Mouse (Mus musculus) ovary, postnatal 14 days (tissue): Measurements from ENCODE around the gene Ptpdc1.

Experiments
- DNase-seq: peaks from one replicate; pipeline ENCODE4 v3.0.0; 2022; ENCODE audit warnings: low spot score

Ptpdc1 gene

DNA sequence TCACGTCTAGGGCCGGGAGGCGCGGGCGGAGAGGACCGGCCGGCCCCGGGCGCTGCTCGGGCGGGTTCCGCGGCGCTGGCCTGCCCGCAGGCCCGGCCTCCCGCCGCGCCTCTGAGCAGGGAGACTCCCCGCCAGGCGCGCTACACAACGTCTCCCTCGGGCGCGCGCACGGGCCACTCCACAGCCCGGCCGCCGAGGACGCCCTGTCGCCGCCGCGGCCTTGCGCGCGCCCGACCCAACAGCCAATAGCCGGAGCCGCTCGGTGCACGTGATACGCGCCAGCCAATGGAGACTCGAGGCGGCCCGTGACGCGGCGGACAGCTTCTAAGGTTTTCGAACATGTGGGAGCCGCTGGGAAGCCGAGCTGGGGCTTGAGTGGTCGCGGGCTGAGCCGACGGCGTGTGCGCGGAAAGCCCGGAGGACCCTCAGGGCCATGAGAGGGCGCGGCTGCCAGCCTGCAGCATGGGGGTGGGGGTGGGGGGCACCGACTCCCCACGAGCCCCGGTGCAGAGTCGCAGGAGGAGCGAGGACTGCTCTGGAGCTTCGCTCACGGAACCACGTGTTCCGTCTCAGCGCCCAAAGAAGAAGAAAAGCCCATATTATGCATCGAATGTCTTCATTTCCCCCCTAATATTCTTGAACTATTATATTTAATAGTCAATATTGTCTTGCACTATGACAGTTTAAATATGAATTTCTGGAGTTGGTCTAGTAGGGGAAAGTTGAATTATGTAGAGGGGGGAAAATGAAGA, at the start of gene Ptpdc1:
Gene Ptpdc1 (minus strand): TSS at position 232 of the 752 bp plus-strand sequence.
- peak; percentile 94 for DNase-seq

DNA sequence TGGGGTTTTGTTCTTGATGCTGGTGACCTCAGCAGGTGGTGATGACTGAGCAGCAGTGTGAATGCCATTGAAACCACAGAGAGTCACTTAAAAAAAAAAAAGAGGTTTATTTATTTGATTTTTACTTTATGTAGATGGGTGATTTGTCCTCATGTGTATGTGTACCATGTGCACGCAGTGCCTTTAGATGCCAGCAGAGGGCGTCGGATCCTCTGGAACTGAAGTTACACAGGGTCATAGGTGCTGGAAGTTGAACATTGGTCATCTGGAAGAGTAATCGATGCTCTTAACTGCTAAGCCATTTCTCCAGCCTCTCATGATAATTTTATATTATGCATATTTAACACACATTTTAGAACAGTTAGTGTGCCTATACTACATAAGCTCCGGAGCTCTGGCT, 49.1 kb upstream of the Ptpdc1 start:
- no peak for DNase-seq

GRCm38 (mm10) chr13:48672312-48672840, 46.9 kb upstream of the Ptpdc1 start:
- no peak for DNase-seq

DNA sequence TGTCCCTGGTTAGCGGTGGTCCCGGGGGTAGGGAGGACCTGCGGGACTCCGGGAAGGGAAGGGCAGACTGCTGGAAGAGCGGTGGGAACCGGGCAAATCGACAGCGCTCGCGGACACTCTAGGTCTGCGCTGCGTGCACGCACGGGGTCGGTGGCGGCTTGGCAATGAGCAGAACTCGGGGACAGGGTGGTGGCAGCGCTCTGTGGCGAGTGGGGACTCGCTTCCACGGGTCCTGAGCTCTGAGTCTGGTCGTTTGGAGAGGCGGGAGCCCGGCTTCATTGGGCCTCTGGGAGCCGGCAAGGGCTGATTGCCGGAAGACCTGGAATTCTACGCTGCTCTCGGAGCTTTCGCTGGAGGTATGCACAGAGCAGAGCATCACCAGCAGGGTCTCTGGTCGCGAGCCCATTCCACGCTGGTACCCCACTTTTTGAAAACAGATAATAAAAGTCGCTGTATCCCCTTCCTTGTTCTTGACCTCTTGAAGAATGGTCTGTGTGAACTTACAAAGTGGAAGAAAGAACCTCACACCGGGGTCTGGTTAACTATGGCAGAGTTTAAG, 43.6 kb upstream of the Ptpdc1 start:
- no peak for DNase-seq

DNA sequence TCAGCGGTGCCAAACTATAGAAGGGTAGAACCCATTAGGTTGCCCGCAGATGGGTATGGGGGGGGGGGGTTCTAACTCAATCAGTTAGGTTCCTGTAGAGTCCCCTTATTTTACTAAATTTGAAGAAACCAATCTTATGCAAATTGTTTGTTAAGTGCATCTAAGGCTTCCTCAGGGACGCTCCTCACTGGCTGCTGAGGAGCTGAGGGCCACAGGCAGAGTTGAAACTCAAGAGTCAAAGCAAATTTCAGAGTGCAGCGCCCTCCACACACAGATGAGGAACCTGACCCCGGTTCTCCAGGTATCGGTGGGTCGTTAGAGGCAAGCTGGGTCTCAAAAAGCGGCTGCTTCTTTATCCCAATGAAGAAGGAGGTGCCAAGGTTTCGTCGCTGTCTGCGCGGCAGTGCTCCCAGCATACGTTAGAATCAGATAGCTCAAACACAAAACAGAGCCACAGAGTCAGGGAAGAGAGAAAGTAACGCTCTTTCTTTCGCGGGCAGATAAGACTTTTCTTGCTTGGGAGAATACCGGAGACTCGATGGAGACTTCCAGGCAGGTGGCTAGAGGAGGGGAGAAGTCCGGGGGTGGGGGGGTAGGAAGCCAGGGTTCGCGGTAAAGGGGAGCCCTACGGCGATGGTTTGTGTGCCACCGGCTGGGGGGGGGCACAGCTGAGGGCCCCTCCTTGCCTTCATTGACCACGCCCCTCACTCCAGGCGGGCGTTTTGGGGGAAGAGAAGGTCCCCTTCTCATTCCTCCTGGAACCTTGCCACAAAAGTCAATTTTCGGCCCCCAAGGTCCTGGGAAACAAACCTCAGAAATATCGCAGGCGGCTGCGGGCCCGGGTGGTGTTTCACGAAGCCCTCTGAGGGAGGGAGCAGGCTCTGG, 42.9 kb upstream of the Ptpdc1 start:
- no peak for DNase-seq

DNA sequence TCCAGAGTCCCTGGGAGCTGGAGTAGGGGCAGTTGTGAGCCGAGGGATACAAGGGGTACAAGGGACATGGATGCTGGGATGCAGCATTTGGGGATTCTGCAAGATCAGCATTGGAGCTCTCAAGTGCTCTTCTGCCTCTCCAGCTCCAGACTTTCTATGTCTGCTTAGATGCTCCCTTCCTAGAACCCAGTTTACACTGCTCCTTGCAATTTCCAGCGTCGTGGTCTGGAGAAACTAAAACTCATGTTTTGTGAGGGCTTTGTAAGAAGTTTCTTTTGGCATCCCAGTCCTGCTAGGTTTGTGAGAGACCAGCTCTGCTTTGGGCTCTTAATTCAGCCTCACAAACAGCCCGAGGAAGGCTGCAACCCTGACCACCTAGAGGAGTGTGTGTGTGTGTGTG, 42.0 kb upstream of the Ptpdc1 start:
- DNase-seq = no peak

DNA sequence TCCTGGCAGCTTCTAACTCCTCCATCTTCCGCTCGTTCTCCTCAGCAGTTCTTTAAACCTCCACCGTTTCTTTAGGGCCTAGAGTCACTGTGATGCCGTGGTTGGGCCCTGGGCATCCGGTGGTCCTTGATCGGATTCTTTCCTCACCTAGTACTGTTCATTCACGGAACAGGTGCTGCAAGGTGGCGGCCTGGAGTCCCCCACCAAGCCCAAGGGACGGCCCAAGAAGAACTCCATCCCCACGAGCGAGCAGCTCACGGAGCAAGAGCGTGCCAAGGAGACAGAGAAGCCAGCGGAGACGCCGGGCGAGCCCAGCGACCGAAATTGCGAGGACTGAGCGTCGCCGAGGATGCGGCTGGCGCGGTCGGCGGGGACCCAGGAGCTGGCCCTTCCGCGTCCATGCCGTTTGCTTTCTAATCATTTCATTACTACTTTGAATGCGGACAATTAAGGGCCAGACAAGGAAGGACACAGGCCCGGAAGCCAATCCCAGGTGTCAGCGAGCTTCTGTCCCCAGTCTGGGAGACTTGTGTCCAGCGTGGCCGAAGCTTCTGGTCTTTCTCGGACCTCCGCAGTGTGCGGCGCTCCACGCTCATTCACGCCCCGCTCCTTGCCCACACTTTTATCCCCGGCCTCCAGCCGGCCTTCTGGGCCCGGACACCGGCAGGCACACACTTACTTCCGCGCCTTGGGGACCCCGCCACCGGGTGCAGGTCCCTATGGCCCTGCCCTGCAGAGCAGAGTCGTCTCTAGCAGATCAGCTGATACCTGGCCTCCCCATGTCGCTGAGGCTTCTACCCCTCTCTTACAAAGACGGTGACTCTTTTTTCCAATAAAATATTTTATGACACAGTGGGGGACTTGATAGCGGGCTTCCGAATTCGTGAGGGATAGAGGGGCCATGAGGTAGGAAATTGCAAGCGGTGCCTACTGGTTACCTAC, 40.5 kb upstream of the Ptpdc1 start:
- DNase-seq = no peak

GRCm38 (mm10) chr13:48664916-48665655, 39.6 kb upstream of the Ptpdc1 start:
- no peak for DNase-seq

- DNase-seq = no peak
Observed at GRCm38 (mm10) chr13:48663988-48664339, 38.5 kb upstream of the Ptpdc1 start.

GRCm38 (mm10) chr13:48663211-48663987, 37.9 kb upstream of the Ptpdc1 start:
- no peak for DNase-seq

- DNase-seq = no peak
Observed at GRCm38 (mm10) chr13:48662431-48663143, 37.1 kb upstream of the Ptpdc1 start, which contains the start of gene Barx1. Barx1 (plus strand) TSS chr13:48662998.

DNA sequence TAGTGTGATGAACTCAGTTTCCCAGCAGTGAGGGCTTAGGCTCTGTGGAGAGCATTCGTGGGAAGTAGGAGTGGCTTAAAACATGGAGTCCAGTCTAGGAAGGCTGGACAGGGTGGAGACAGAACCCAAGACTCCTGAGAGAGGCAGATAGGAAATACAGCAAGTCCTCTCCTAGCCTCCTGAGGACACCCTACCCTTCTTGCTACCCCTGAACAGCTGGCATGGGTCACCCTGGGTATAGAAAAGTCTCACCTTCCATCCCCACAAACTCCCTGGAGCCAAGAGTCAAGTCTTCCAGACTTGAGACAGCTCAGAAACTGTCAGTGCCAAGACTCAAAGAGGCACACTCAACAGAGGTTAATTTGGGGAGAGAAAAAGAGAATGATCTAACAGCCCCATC, 36.1 kb upstream of the Ptpdc1 start:
- no peak for DNase-seq

- DNase-seq = no peak
Observed at GRCm38 (mm10) chr13:48660741-48661140, 35.3 kb upstream of the Ptpdc1 start.

- no peak for DNase-seq
Observed at GRCm38 (mm10) chr13:48660221-48660734, 34.8 kb upstream of the Ptpdc1 start.

GRCm38 (mm10) chr13:48659254-48660220, 34.1 kb upstream of the Ptpdc1 start:
- DNase-seq = no peak

DNA sequence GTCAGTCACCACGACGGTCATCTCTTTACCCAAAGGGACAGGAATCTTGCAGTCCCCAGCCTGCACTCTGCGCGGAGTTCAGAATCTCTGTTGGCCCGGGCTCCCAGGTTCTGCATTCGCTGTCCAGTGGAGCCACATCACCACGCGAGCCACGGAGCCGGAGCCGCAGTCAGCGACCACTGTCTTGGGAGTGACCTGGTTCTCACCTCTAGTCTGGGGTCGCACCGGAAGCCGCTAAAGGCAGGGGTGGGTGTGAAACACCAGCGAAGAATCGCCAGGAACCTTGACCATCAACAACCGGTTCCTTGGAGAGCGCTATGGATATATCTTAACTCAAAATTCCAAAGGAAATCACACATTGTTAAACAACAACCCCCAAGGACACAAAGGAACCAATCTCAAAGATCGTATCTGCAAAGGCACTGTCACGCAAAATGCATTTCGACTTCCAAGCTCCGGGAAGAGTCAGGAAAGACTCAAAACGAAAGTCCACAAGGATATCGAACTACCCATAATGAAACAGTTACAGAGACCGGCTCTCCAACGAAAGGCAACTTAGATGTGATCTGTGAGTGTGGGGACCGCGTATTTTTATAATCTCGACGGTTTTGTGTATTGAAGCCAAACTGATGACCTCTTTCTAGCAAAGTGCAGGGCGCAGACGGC, 33.3 kb upstream of the Ptpdc1 start:
- DNase-seq = no peak

GRCm38 (mm10) chr13:48657791-48658190, 32.3 kb upstream of the Ptpdc1 start:
- DNase-seq = no peak
